Mouse (Mus musculus) lung, embryonic 14.5 days (tissue): ENCODE measurements around the gene Snapc2. TPM values are rescaled to one million over a fixed set of nuclear protein-coding genes. Genes with fewer than 3 reads are reported as not detected.
"Not testable (repeated sequence)": the region's sequence is repeated elsewhere in the genome, so short reads cannot be mapped to it uniquely, and the experiment has no call there.

Experiments
- ATAC-seq: fragments of 200-750 bp; cut with Nextera tagmentation; 2 replicates; pipeline ENCODE4 v1.8.0; 2017; ENCODE audit warnings: mild to moderate bottlenecking, moderate TSS enrichment, moderate library complexity; ENCODE audit not compliant: insufficient read depth
- DNase-seq: peaks from one replicate; pipeline ENCODE4 v3.0.0-alpha.2; 2015
- H3K27ac ChIP-seq: fragments of 300-500 bp; sonication (generic); 2 replicates; pipeline ENCODE4 v1.5.1; 2014; ENCODE audit warnings: low read depth, mild to moderate bottlenecking, moderate library complexity
- H3K27me3 ChIP-seq: fragments of 300-500 bp; sonication (generic); 2 replicates; pipeline ENCODE4 v1.6.1; 2014; ENCODE audit warnings: low read length, control low read depth; ENCODE audit not compliant: insufficient read depth
- H3K36me3 ChIP-seq: fragments of 300-500 bp; sonication (generic); 2 replicates; pipeline ENCODE4 v1.6.1; 2014; ENCODE audit warnings: control low read depth; ENCODE audit not compliant: insufficient read depth
- H3K4me1 ChIP-seq: fragments of 300-500 bp; sonication (generic); 2 replicates; pipeline ENCODE4 v1.6.1; 2014; ENCODE audit warnings: antibody characterized with exemption, control low read depth; ENCODE audit not compliant: insufficient read depth
- H3K4me2 ChIP-seq: fragments of 300-500 bp; sonication (generic); 2 replicates; pipeline ENCODE4 v1.6.1; 2014; ENCODE audit warnings: mild to moderate bottlenecking
- H3K4me3 ChIP-seq: fragments of 300-500 bp; sonication (generic); 2 replicates; pipeline ENCODE4 v1.5.1; 2014; ENCODE audit warnings: low read depth, low read length
- H3K9ac ChIP-seq: fragments of 300-500 bp; sonication (generic); 2 replicates; pipeline ENCODE4 v1.6.1; 2014
- H3K9me3 ChIP-seq: fragments of 300-500 bp; sonication (generic); 2 replicates; pipeline ENCODE4 v1.6.1; 2016; ENCODE audit warnings: low read depth, low read length, control low read depth
- CTCF ChIP-seq: IDR thresholded peaks from 2 replicates; pipeline ENCODE4 v1.5.1; 2016; ENCODE audit warnings: antibody characterized with exemption, low read depth
- WGBS: fragments of 180-500 bp; shearing (Covaris S2); extraction: QIAGEN DNeasy Blood & Tissue Kit; methylation state at CpG from one replicate; pipeline ENCODE4 v1.1.7; 2014; 5-methylcytosine and 5-hydroxymethylcytosine counted together
- polyA plus RNA-seq: library from polyadenylated mRNA; unstranded; fragments of >200 nt; fragmentation: Nextera tagmentation; extraction: Ambion mirVana; gene quantifications from 2 replicates; pipeline ENCODE4 v1.2.1, GENCODE M21; 2014

Snapc2 gene
- polyA plus RNA-seq, 1 experiment from 2014 or later, result 63.5 TPM

- Histone ChIP-seq H3K27me3 (no peaks in the 10 kb centered on the region), H3K9ac (no peak overlapping the region), H3K9me3 (no peaks in the 10 kb centered on the region), H3K4me3 (no peak overlapping the region), H3K27ac (peak overlapping the region; percentile 0; the same call in 1 of the 2 replicates), H3K4me2 (no peak overlapping the region), H3K4me1 (0 out of 2 replicates have a peak, but pooled peaks cover 3% of the 10 kb centered on the region), H3K36me3 (peaks cover 45% of the 10 kb centered on the region)
- ATAC-seq (no peak), DNase-seq (peak; percentile 62)
- no peak for TF ChIP-seq CTCF
- 14% methylated on average over 29 of the region's 29 CpGs for WGBS
Observed at GRCm38 (mm10) chr8:4249213-4249612, 3.7 kb upstream of the Snapc2 start.

- WGBS, result 39% methylated on average over 26 of the region's 26 CpGs
- no peak overlapping the region for H3K4me2 ChIP-seq
Observed at GRCm38 (mm10) chr8:4250306-4250970, 2.4 kb upstream of the Snapc2 start.

GRCm38 (mm10) chr8:4252116-4252760, 642 bp upstream of the Snapc2 start:
- TF ChIP-seq CTCF, result no peak
- DNase-seq (no peak), ATAC-seq (peak; percentile 0; the same call in 1 of the 2 replicates)
- Histone ChIP-seq H3K4me1 (0 out of 2 replicates have a peak, but pooled peaks cover 3% of the 10 kb centered on the region), H3K36me3 (peaks cover 44% of the 10 kb centered on the region), H3K4me2 (peak overlapping the region; percentile 81), H3K27me3 (no peaks in the 10 kb centered on the region), H3K9ac (peak overlapping the region; percentile 67), H3K9me3 (no peaks in the 10 kb centered on the region), H3K27ac (no peak overlapping the region), H3K4me3 (peak overlapping the region; percentile 73)
- 48% methylated on average over 8 of the region's 8 CpGs for WGBS

More at GRCm38 (mm10) chr8:4250306-4250970, 2.4 kb upstream of the Snapc2 start:
- peak; percentile 88 for TF ChIP-seq CTCF
- ATAC-seq (peak; percentile 14; the same call in 1 of the 2 replicates), DNase-seq (peak; percentile 90)
- no peaks in the 10 kb centered on the region for H3K27me3 ChIP-seq
- H3K9me3 ChIP-seq, result no peaks in the 10 kb centered on the region
- H3K9ac ChIP-seq, result no peak overlapping the region
- H3K4me3 ChIP-seq, result no peak overlapping the region
- H3K27ac ChIP-seq, result no peak overlapping the region
- H3K36me3 ChIP-seq, result peaks cover 44% of the 10 kb centered on the region
- 0 out of 2 replicates have a peak, but pooled peaks cover 3% of the 10 kb centered on the region for H3K4me1 ChIP-seq

GRCm38 (mm10) chr8:4254001-4254400, 1.1 kb downstream of the Snapc2 start:
- TF ChIP-seq CTCF, result peak; percentile 58
- DNase-seq (peak; percentile 75), ATAC-seq (no peak)
- no peaks in the 10 kb centered on the region for H3K27me3 ChIP-seq
- no peak overlapping the region for H3K27ac ChIP-seq
- H3K4me1 ChIP-seq, result 0 out of 2 replicates have a peak, but pooled peaks cover 3% of the 10 kb centered on the region
- peak overlapping the region; percentile 73 for H3K4me3 ChIP-seq
- H3K9me3 ChIP-seq, result no peaks in the 10 kb centered on the region
- H3K4me2 ChIP-seq, result peak overlapping the region; percentile 81
- WGBS, result 57% methylated on average over 6 of the region's 6 CpGs
- H3K36me3 ChIP-seq, result peaks cover 35% of the 10 kb centered on the region
- H3K9ac ChIP-seq, result peak overlapping the region; percentile 67

- H3K9ac ChIP-seq, H3K4me1 ChIP-seq, H3K4me2 ChIP-seq, H3K27me3 ChIP-seq, H3K27ac ChIP-seq, ATAC-seq, H3K4me3 ChIP-seq, H3K9me3 ChIP-seq, DNase-seq: not testable (repeated sequence)
- 80% methylated on average over 7 of the region's 7 CpGs for WGBS
- peaks cover 41% of the 10 kb centered on the region for H3K36me3 ChIP-seq
Observed at GRCm38 (mm10) chr8:4255471-4255870, 2.6 kb downstream of the Snapc2 start.

- Histone ChIP-seq H3K27me3 (no peaks in the 10 kb centered on the region), H3K36me3 (peaks cover 54% of the 10 kb centered on the region), H3K4me2 (peak overlapping the region; percentile 77), H3K27ac (no peak overlapping the region), H3K4me3 (no peak overlapping the region), H3K4me1 (0 out of 2 replicates have a peak, but pooled peaks cover 3% of the 10 kb centered on the region), H3K9me3 (no peaks in the 10 kb centered on the region), H3K9ac (no peak overlapping the region; the same call in 1 of the 2 replicates)
- ATAC-seq, result no peak
- TF ChIP-seq CTCF, result no peak
- peak; percentile 28 for DNase-seq
- WGBS, result 48% methylated on average over 4 of the region's 4 CpGs
Observed at GRCm38 (mm10) chr8:4256911-4257310, 4.0 kb downstream of the Snapc2 start.

GRCm38 (mm10) chr8:4257350-4257749, 4.5 kb downstream of the Snapc2 start:
- Histone ChIP-seq H3K9ac (no peak overlapping the region; the same call in 1 of the 2 replicates), H3K4me3 (no peak overlapping the region), H3K4me1 (0 out of 2 replicates have a peak, but pooled peaks cover 3% of the 10 kb centered on the region), H3K27me3 (no peaks in the 10 kb centered on the region), H3K27ac (no peak overlapping the region; the same call in 1 of the 2 replicates), H3K9me3 (no peaks in the 10 kb centered on the region), H3K36me3 (peaks cover 59% of the 10 kb centered on the region), H3K4me2 (peak overlapping the region; percentile 77)
- TF ChIP-seq CTCF, result no peak
- WGBS, result 78% methylated on average over 4 of the region's 4 CpGs
- no peak for DNase-seq
- no peak for ATAC-seq
